Mouse (Mus musculus) kidney, adult 2 months (tissue): ENCODE data around the gene Ctbs. TPM values are rescaled to one million over a fixed set of nuclear protein-coding genes. Genes with fewer than 3 reads are reported as not detected.
A peak's percentile ranks its signal among the peaks of the same experiment; 100 is the strongest.
"Not testable (repeated sequence)": the region's sequence is repeated elsewhere in the genome, so short reads cannot be mapped to it uniquely, and the experiment has no call there.

Source experiments
- DNase-seq: peaks from one replicate; pipeline ENCODE4 v3.0.0; 2021
- H3K27ac ChIP-seq: fragments of 200-500 bp; 2 replicates; pipeline ENCODE4 v1.5.1; 2012; ENCODE audit warnings: low read depth, low read length, control low read depth, inconsistent platforms; ENCODE audit not compliant: insufficient read depth
- H3K27me3 ChIP-seq: fragments of 200-500 bp; replicated peaks from 2 replicates; pipeline ENCODE4 v1.6.1; 2012; ENCODE audit warnings: mild to moderate bottlenecking, moderate library complexity, low read length, inconsistent platforms; ENCODE audit not compliant: control insufficient read depth, insufficient read depth
- H3K36me3 ChIP-seq: fragments of 200-500 bp; 2 replicates; pipeline ENCODE4 v1.6.1; 2012; ENCODE audit warnings: mild to moderate bottlenecking, moderate library complexity, low read length, inconsistent platforms; ENCODE audit not compliant: control insufficient read depth, insufficient read depth
- H3K4me1 ChIP-seq: fragments of 200-500 bp; 2 replicates; pipeline ENCODE4 v1.6.1; 2011; ENCODE audit warnings: low read length; ENCODE audit not compliant: control insufficient read depth, insufficient read depth
- H3K4me3 ChIP-seq: fragments of 200-500 bp; 2 replicates; pipeline ENCODE4 v1.5.1; 2011; ENCODE audit warnings: mild to moderate bottlenecking, low read depth, low read length, control low read depth; ENCODE audit not compliant: insufficient read depth
- CTCF ChIP-seq: fragments of 200-500 bp; conservative IDR thresholded peaks from 2 replicates; pipeline ENCODE4 v1.5.1; 2011; ENCODE audit warnings: low read depth, mild to moderate bottlenecking, control low read depth, low read length, moderate library complexity, mixed read lengths; ENCODE audit not compliant: insufficient read depth, insufficient read length
- POLR2A ChIP-seq: fragments of 200-500 bp; IDR thresholded peaks from one replicate; pipeline ENCODE4 v1.6.1; 2011; ENCODE audit warnings: low read depth, low read length, control low read depth
- WGBS: fragments of 180-500 bp; shearing (Covaris S2); methylation state at CpG from one replicate; pipeline ENCODE4 v1.1.7; 2018; 5-methylcytosine and 5-hydroxymethylcytosine counted together
- polyA plus RNA-seq: library from polyadenylated mRNA; depleted of rRNA; stranded (reverse); fragments of >200 nt; gene quantifications from 2 replicates; pipeline ENCODE4 v1.2.3, GENCODE M21; 2012

The Ctbs gene
- polyA plus RNA-seq, 1 experiment, result 10.7 TPM

GRCm38 (mm10) chr3:146418901-146419300 is 30.7 kb upstream of the Ctbs start:
- Histone ChIP-seq H3K4me3 (no peak overlapping the region), H3K36me3 (0 out of 2 replicates have a peak, but pooled peaks cover 1% of the 10 kb centered on the region), H3K4me1 (peaks cover 2% of the 10 kb centered on the region; the same call in 1 of the 2 replicates), H3K27ac (no peak overlapping the region), H3K27me3 (no peaks in the 10 kb centered on the region)
- no peak for DNase-seq
- TF ChIP-seq POLR2A, result no peak
- 78% methylated on average over 7 of the region's 7 CpGs for WGBS

GRCm38 (mm10) chr3:146419534-146419933 is 30.1 kb upstream of the Ctbs start:
- Histone ChIP-seq H3K4me3 (no peak overlapping the region), H3K4me1 (no peaks in the 10 kb centered on the region), H3K27ac (no peak overlapping the region), H3K27me3 (no peaks in the 10 kb centered on the region), H3K36me3 (0 out of 2 replicates have a peak, but pooled peaks cover 1% of the 10 kb centered on the region)
- TF ChIP-seq POLR2A, result no peak
- no peak for TF ChIP-seq CTCF
- WGBS, result 90% methylated on average over 9 of the region's 9 CpGs
- no peak for DNase-seq

- Histone ChIP-seq H3K36me3 (0 out of 2 replicates have a peak, but pooled peaks cover 1% of the 10 kb centered on the region), H3K4me3 (no peak overlapping the region), H3K4me1 (no peaks in the 10 kb centered on the region), H3K27me3 (no peaks in the 10 kb centered on the region), H3K27ac (no peak overlapping the region)
- TF ChIP-seq CTCF, result no peak
- TF ChIP-seq POLR2A, result no peak
- no peak for DNase-seq
- 91% methylated on average over 15 of the region's 15 CpGs for WGBS
Measured at GRCm38 (mm10) chr3:146419992-146420537, 29.5 kb upstream of the Ctbs start.

- DNase-seq, result no peak
- TF ChIP-seq CTCF, result no peak
- no peak for TF ChIP-seq POLR2A
- Histone ChIP-seq H3K27me3 (no peaks in the 10 kb centered on the region), H3K4me1 (no peaks in the 10 kb centered on the region), H3K36me3 (0 out of 2 replicates have a peak, but pooled peaks cover 1% of the 10 kb centered on the region), H3K4me3 (no peak overlapping the region), H3K27ac (no peak overlapping the region)
- WGBS, result 22% methylated on average over 8 of the region's 8 CpGs
Measured at GRCm38 (mm10) chr3:146421787-146422186, 27.8 kb upstream of the Ctbs start.

- 0 out of 2 replicates have a peak, but pooled peaks cover 1% of the 10 kb centered on the region for H3K36me3 ChIP-seq
- no peak overlapping the region for H3K27ac ChIP-seq
- TF ChIP-seq POLR2A, result no peak
- TF ChIP-seq CTCF, result peak; percentile 54
- no peaks in the 10 kb centered on the region for H3K4me1 ChIP-seq
- H3K27me3 ChIP-seq, result no peaks in the 10 kb centered on the region
- no peak overlapping the region for H3K4me3 ChIP-seq
- WGBS, result 86% methylated on average over 7 of the region's 7 CpGs
- no peak for DNase-seq
Measured at GRCm38 (mm10) chr3:146423710-146424109, 25.9 kb upstream of the Ctbs start.

- Histone ChIP-seq H3K27me3 (no peaks in the 10 kb centered on the region), H3K4me1 (no peaks in the 10 kb centered on the region), H3K36me3 (no peaks in the 10 kb centered on the region), H3K27ac (no peak overlapping the region), H3K4me3 (no peak overlapping the region)
- no peak for TF ChIP-seq POLR2A
- TF ChIP-seq CTCF, result no peak
- 56% methylated on average over 7 of the region's 7 CpGs for WGBS
- DNase-seq, result no peak
Measured at GRCm38 (mm10) chr3:146424306-146424900, 25.2 kb upstream of the Ctbs start.

GRCm38 (mm10) chr3:146425902-146426301 is 23.7 kb upstream of the Ctbs start:
- Histone ChIP-seq H3K27me3 (no peaks in the 10 kb centered on the region), H3K36me3 (no peaks in the 10 kb centered on the region; the same call in 1 of the 2 replicates), H3K27ac (no peak overlapping the region), H3K4me3 (no peak overlapping the region), H3K4me1 (no peaks in the 10 kb centered on the region)
- DNase-seq, result no peak
- TF ChIP-seq CTCF, result no peak
- no peak for TF ChIP-seq POLR2A
- 56% methylated on average over 7 of the region's 7 CpGs for WGBS

GRCm38 (mm10) chr3:146426489-146426888 is 23.1 kb upstream of the Ctbs start:
- Histone ChIP-seq H3K4me3 (no peak overlapping the region), H3K36me3 (peaks cover 2% of the 10 kb centered on the region), H3K27me3 (no peaks in the 10 kb centered on the region), H3K27ac (no peak overlapping the region), H3K4me1 (no peaks in the 10 kb centered on the region)
- WGBS, result 94% methylated on average over 8 of the region's 8 CpGs
- no peak for DNase-seq
- no peak for TF ChIP-seq POLR2A
- no peak for TF ChIP-seq CTCF

- H3K4me3 ChIP-seq, H3K4me1 ChIP-seq, H3K27me3 ChIP-seq, DNase-seq, H3K27ac ChIP-seq, H3K36me3 ChIP-seq: not testable (repeated sequence)
- 97% methylated on average over 11 of the region's 11 CpGs for WGBS
Measured at GRCm38 (mm10) chr3:146433063-146433462, 16.5 kb upstream of the Ctbs start.
